Mouse (Mus musculus): ENCODE results near the gene Slc31a1. TPM values are rescaled to one million over a fixed set of nuclear protein-coding genes. Genes with fewer than 3 reads are reported as not detected.

Gene Slc31a1
- polyA plus RNA-seq, 1 experiment from 2014 or later: 52.0 TPM

Other genes with a start within 250 kb of the Slc31a1 start
- gene Mup21, start 209.9 kb upstream of the Slc31a1 start, polyA plus RNA-seq (2016; fragmentation: Nextera tagmentation; extraction: Ambion mirVana): not detected in 2 replicates
- gene Zfp37, start 129.7 kb upstream of the Slc31a1 start, polyA plus RNA-seq (2016; fragmentation: Nextera tagmentation; extraction: Ambion mirVana): 8.9 and 9.7 TPM in 2 replicates
- 16.7 and 16.9 TPM in 2 replicates for gene Slc31a2, start 98.2 kb upstream of the Slc31a1 start, polyA plus RNA-seq (2016; fragmentation: Nextera tagmentation; extraction: Ambion mirVana)
- 18.2 and 19.6 TPM in 2 replicates for gene Fkbp15, start 179 bp upstream of the Slc31a1 start, polyA plus RNA-seq (2016; fragmentation: Nextera tagmentation; extraction: Ambion mirVana)
- 90.4 and 90.8 TPM in 2 replicates for gene Cdc26, start 47.9 kb downstream of the Slc31a1 start, polyA plus RNA-seq (2016; fragmentation: Nextera tagmentation; extraction: Ambion mirVana)
- 14.9 and 15.3 TPM in 2 replicates for gene Prpf4, start 48.1 kb downstream of the Slc31a1 start, polyA plus RNA-seq (2016; fragmentation: Nextera tagmentation; extraction: Ambion mirVana)
- gene Rnf183, start 74.5 kb downstream of the Slc31a1 start, polyA plus RNA-seq (2016; fragmentation: Nextera tagmentation; extraction: Ambion mirVana): not detected in 2 replicates
- 3.3 and 4.0 TPM in 2 replicates for gene Wdr31, start 110.2 kb downstream of the Slc31a1 start, polyA plus RNA-seq (2016; fragmentation: Nextera tagmentation; extraction: Ambion mirVana)
- 0.49 and 0.64 TPM in 2 replicates for gene Bspry, start 119.3 kb downstream of the Slc31a1 start, polyA plus RNA-seq (2016; fragmentation: Nextera tagmentation; extraction: Ambion mirVana)
- gene Hdhd3, start 142.7 kb downstream of the Slc31a1 start, polyA plus RNA-seq (2016; fragmentation: Nextera tagmentation; extraction: Ambion mirVana): 7.0 and 8.0 TPM in 2 replicates
- gene Alad, start 159.2 kb downstream of the Slc31a1 start, polyA plus RNA-seq (2016; fragmentation: Nextera tagmentation; extraction: Ambion mirVana): 74.3 and 80.0 TPM in 2 replicates
- gene Pole3, start 164.3 kb downstream of the Slc31a1 start, polyA plus RNA-seq (2016; fragmentation: Nextera tagmentation; extraction: Ambion mirVana): 53.6 and 59.9 TPM in 2 replicates
- 0.31 and 0.43 TPM in 2 replicates for gene 4933430I17Rik, start 164.6 kb downstream of the Slc31a1 start, polyA plus RNA-seq (2016; fragmentation: Nextera tagmentation; extraction: Ambion mirVana)
- gene Rgs3, start 199.1 kb downstream of the Slc31a1 start, polyA plus RNA-seq (2016; fragmentation: Nextera tagmentation; extraction: Ambion mirVana): 60.5 and 73.7 TPM in 2 replicates